Mouse (Mus musculus) gastrocnemius, postnatal 4 days (tissue): ENCODE data around the gene Klf9. TPM values are rescaled to one million over a fixed set of nuclear protein-coding genes. Genes with fewer than 3 reads are reported as not detected.

Experiments
- DNase-seq, 2 experiments: peaks; one replicate each; pipeline ENCODE4 v3.0.0; 2021 to 2022; ENCODE audit warnings: low spot score in 2 of 2, mixed read lengths in 2 of 2
- microRNA-seq: library from miRNA; unstranded; fragments of <30 nt; microRNA quantifications from one replicate; pipeline ENCODE4 v1.2.0, GENCODE M21; 2021
- total RNA-seq, 2 experiments: library from RNA; stranded (reverse); gene quantifications; 2 replicates each; pipeline ENCODE4 v1.2.3; 2021

Gene Klf9
- total RNA-seq, 2 experiments from 2014 or later, result 21.4 to 33.2 TPM

DNA sequence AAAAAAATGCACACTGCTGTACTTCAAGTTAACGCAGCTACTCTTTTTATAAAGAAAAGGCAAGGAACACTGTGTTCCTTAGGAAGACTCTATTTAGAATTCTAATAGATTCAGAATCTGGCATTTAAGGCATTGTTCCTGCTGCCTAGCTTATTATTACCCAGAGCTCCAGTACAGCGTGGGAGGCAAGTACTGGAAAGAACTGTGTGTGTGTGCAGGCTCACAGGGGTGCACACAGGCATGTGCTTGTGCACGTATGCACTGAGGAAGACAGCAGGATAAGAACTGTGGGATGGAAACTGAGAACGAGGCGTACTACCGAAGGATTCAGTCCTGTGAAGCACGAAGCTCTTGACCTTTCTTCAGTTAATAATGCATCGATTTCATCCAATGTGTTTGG, 73.3 kb downstream of the Klf9 start:
- DNase-seq, result no peak

Small RNA genes lying within 50 kb of the gene (microRNA-seq; reads per million reads assigned to microRNA genes)
- gene Mir1192, result not detected

Other genes with a start within 250 kb of the Klf9 start
- gene Smc5, start 132.7 kb downstream of the Klf9 start, total RNA-seq, result 10 to 100 TPM; 34.8 to 44.4 TPM